Mouse (Mus musculus) E14TG2a.4 (cell line): Measurements from ENCODE around the gene Exosc5.

Source experiments
- CTCF ChIP-seq: conservative IDR thresholded peaks from 2 replicates; pipeline ENCODE4 v1.5.1; 2014; ENCODE audit warnings: low read length
- NANOG ChIP-seq: IDR thresholded peaks from 2 replicates; pipeline ENCODE4 v1.6.1; 2014; ENCODE audit warnings: borderline replicate concordance, low read length, mixed read lengths

DNA sequence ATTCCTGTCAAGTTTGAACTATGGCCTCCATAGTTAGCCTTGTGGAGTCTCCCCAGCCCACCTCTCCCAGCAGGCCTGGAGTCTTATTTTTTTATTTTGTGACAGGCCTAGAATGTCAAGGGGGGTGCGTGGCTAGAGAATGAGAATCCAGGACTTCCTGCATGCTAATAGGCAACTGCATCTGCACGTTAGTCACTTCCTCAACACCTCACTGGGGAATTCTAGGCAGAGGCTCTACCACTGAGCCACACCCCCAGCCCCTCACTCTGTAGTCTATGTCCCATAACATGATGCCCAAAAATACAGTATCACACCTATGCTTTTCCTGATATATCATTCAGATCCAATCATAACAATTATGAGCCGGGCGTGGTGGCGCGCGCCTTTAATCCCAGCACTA is 18.0 kb downstream of the Exosc5 start:
- TF ChIP-seq CTCF, result no peak
- no peak for TF ChIP-seq NANOG
